Mouse (Mus musculus): ENCODE data around the gene Agr3. TPM values are rescaled to one million over a fixed set of nuclear protein-coding genes. Genes with fewer than 3 reads are reported as not detected.

The Agr3 gene
- polyA plus RNA-seq, 1 experiment from 2014 or later, result not detected

DNA sequence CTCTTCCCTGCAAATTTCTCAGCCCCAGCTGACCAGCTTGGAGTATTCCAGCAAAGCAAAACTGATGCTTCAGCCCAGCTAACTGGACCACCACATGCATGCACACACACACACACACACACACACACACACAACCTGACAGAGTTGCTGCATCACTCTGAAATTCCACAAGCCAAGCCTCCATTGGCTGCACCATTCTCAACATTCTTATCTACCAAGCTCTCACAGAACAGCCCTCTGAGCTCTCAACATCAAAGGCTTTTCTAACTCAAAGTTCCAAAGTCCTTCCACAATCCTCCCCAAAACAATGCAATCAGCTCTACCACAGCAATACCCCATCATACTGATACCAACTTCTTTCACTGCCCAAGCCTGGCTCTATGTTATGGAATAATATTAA is 7.4 kb downstream of the Agr3 start:
- H3K4me2 ChIP-seq (replicated peaks), result no peak overlapping the region
- H3K9ac ChIP-seq (replicated peaks), result no peak overlapping the region
- ATAC-seq (ENCODE audit: low FRiP score, low read depth), result no peak
- no peaks in the 10 kb centered on the region for H3K9me3 ChIP-seq
- no peak overlapping the region for H3K27ac ChIP-seq (replicated peaks)
- no peaks in the 10 kb centered on the region for H3K27me3 ChIP-seq
- H3K4me1 ChIP-seq, result no peaks in the 10 kb centered on the region
- H3K36me3 ChIP-seq, result no peaks in the 10 kb centered on the region
- no peak overlapping the region for H3K4me3 ChIP-seq

DNA sequence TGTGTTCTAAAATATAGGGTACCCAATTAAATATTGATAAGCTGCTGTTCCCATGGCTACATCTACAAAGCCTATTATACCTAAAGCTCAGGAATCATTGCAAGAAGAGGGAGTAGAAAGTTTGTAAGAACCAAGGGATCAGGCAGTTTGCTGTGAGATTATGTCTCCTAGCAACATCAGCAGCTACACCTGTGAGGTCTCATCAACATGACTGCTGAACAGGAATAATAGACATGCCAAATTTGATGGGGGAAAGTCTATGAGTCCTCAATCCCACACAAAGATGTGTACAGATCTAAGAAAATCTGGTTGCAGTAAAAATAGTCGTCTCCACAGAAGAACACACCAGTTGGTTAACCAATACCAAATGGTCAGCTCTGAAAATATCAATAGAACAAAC is 26.3 kb downstream of the Agr3 start:
- Histone ChIP-seq H3K4me2 (replicated peaks) (no peak overlapping the region), H3K9me3 (no peaks in the 10 kb centered on the region), H3K27me3 (no peaks in the 10 kb centered on the region), H3K36me3 (no peaks in the 10 kb centered on the region), H3K4me3 (no peak overlapping the region), H3K27ac (replicated peaks) (no peak overlapping the region), H3K4me1 (no peaks in the 10 kb centered on the region), H3K9ac (replicated peaks) (no peak overlapping the region)
- no peak for ATAC-seq (ENCODE audit: low FRiP score, low read depth)
- 40% methylated on average over 1 of the region's 1 CpGs for WGBS

DNA sequence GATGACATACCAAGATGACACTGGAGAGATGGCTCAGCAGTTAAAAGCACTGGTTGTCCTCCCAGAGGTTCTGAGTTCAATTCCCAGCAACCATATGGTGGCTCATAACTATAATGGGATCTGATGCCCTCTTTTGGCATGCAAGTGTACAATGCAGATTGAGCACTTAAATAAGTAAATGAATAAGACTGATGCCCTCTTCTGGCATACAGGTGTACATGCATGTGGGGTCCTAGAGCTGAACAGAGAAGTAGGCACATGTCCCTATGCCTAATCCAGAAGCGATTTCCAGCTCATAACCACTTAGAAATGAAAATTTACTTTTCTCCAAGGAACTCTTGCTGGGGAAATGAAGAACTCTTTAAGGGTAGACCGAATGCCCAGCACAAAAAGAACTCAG is 31.8 kb downstream of the Agr3 start:
- no peak overlapping the region for H3K27ac ChIP-seq (replicated peaks)
- no peak for ATAC-seq (ENCODE audit: low FRiP score, low read depth)

DNA sequence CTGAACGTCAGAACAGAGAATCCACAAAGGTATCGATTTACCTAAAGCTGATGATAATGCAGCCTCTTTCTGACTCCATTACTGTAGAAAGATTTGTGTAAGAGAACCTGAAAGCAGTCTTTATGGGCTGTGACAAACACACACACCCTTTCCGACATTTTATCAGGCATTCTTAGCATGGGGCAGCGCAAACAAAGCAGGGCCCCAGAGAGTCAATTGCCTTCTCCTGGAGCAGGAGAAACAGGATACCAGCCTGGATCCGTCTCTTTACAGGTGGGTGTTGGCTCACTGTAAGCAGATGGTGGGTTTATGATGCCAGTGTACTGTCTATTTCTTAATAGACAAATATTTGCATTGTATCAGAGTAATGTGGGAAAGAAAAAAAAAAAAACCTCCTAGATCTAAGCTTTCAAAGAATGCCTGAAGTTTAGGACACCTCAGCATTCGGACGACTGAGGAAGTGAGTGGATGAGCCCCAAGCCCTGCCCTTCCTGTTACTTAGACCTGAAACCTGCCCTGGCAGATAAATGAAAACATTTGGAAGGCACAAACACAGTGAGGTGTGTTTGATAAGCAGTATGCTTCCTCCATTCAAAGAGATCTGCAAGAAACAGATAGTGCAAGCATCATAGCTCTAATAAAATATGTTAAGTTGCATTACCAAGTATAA is 40.8 kb downstream of the Agr3 start:
- Histone ChIP-seq H3K4me1 (no peaks in the 10 kb centered on the region), H3K4me2 (replicated peaks) (no peak overlapping the region), H3K36me3 (no peaks in the 10 kb centered on the region), H3K9ac (replicated peaks) (no peak overlapping the region), H3K9me3 (no peaks in the 10 kb centered on the region), H3K4me3 (no peak overlapping the region), H3K27ac (replicated peaks) (no peak overlapping the region), H3K27me3 (no peaks in the 10 kb centered on the region)
- ATAC-seq (ENCODE audit: low FRiP score, low read depth), result no peak
- 68% methylated on average over 7 of the region's 7 CpGs for WGBS

More for the DNA sequence above, 31.8 kb downstream of the Agr3 start:
- H3K36me3 ChIP-seq, result no peaks in the 10 kb centered on the region
- H3K4me1 ChIP-seq, result no peaks in the 10 kb centered on the region
- no peaks in the 10 kb centered on the region for H3K27me3 ChIP-seq
- no peak overlapping the region for H3K9ac ChIP-seq (replicated peaks)
- H3K4me3 ChIP-seq, result no peak overlapping the region
- no peaks in the 10 kb centered on the region for H3K9me3 ChIP-seq
- no peak overlapping the region for H3K4me2 ChIP-seq (replicated peaks)
- WGBS, result 79% methylated on average over 2 of the region's 2 CpGs

DNA sequence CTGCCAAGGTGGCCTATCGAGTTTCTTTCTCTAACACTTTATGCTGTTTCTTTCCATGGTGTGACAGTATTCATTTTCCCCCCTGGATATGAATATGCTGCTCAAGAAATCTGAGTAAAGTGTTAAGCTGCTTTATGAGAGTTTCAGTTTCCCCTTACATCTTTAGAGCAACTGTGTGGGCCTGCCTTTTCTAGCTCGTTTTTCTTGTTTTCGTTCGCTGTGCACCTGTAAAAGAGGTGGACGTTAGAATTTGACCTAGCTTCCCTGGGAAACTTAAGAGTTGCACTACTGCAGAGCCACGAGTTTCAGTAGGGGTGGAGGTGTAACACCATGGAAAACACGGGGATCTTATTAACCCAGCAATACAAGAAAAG is 41.3 kb downstream of the Agr3 start:
- no peak for ATAC-seq (ENCODE audit: low FRiP score, low read depth)
- no peaks in the 10 kb centered on the region for H3K4me1 ChIP-seq
- H3K36me3 ChIP-seq, result no peaks in the 10 kb centered on the region
- H3K27me3 ChIP-seq, result no peaks in the 10 kb centered on the region
- H3K27ac ChIP-seq (replicated peaks), result no peak overlapping the region
- H3K9me3 ChIP-seq, result no peaks in the 10 kb centered on the region
- H3K4me3 ChIP-seq, result no peak overlapping the region
- WGBS, result 78% methylated on average over 7 of the region's 7 CpGs
- H3K4me2 ChIP-seq (replicated peaks), result no peak overlapping the region
- H3K9ac ChIP-seq (replicated peaks), result no peak overlapping the region

DNA sequence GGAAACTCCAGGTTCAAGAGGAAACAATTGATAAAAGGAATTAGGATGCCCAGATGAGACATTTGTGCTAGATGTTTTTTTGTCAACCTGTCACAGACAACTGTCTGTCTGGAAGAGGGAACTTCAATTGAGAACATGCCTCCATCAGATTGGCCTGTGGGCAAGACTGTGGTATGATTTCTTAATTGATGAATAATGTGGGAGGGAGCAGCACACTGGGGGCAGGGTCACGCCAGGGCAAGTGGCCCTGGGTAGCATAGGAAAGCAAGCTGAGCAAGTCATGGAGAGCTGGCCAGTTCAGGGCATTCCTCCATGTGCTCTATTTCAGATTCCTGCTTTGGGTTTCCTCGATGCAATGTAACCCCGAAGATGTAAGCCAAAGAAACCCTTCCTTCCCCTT is 50.5 kb downstream of the Agr3 start:
- 76% methylated on average over 3 of the region's 3 CpGs for WGBS
- H3K4me3 ChIP-seq, result no peak overlapping the region
- H3K4me1 ChIP-seq, result peaks cover 6% of the 10 kb centered on the region

DNA sequence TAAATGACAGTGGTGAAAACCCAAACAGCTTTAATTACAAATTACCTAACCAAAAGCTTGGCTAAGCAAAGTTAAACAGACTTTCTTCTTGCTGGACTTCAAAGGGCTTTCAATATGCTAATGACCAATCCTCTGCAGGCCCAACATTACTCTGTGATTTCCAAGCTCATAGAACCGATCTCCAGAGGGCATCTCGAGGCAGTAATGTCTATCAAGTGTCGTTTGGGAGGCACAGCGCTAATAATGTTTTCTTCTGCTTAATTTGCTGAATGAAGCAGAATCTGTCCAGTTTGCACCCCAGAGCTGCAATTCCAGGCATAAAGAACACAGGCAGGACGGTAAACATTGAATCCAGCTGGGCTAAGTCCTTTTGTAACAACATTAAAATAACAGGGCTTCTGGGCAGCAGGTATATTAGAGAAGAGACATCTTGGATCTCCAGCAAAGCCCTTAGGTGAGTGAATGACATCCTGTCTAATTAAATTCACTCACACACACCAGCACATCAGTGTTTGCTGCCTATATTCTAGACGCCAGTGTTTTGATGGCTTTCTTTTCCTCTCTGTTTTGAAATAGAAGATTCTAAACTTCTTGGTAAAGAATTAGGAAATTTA is 52.3 kb downstream of the Agr3 start:
- no peak overlapping the region for H3K4me3 ChIP-seq
- no peak overlapping the region for H3K9ac ChIP-seq (replicated peaks)
- no peak for ATAC-seq (ENCODE audit: low FRiP score, low read depth)
- WGBS, result 36% methylated on average over 6 of the region's 6 CpGs
- H3K27ac ChIP-seq (replicated peaks), result no peak overlapping the region
- H3K36me3 ChIP-seq, result no peaks in the 10 kb centered on the region
- H3K4me2 ChIP-seq (replicated peaks), result no peak overlapping the region
- H3K4me1 ChIP-seq, result peaks cover 16% of the 10 kb centered on the region
- no peaks in the 10 kb centered on the region for H3K27me3 ChIP-seq
- no peaks in the 10 kb centered on the region for H3K9me3 ChIP-seq

More for the DNA sequence above, 50.5 kb downstream of the Agr3 start:
- Histone ChIP-seq H3K9me3 (no peaks in the 10 kb centered on the region), H3K27me3 (no peaks in the 10 kb centered on the region), H3K9ac (replicated peaks) (no peak overlapping the region), H3K4me2 (replicated peaks) (no peak overlapping the region), H3K27ac (replicated peaks) (no peak overlapping the region), H3K36me3 (no peaks in the 10 kb centered on the region)
- ATAC-seq (ENCODE audit: low FRiP score, low read depth), result no peak

DNA sequence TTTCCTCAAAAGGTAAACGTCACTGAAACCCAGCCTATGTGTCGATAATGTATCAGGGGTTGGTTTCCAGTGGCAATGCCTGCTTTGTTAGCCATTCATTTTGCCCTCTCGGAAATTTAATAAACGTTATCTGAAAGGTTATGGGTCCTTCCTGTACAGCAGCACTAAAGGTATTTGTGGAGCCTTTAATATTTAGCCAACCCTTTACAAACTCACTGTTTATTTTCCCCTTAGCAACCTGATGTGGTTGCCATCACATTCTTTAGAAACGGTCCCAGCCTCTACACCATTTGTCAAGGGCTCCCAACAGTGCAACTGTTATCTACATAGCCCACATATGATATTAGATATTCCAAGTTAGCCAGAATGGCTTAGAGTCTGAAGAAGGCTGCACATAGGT is 54.2 kb downstream of the Agr3 start:
- Histone ChIP-seq H3K4me2 (replicated peaks) (no peak overlapping the region), H3K4me1 (peaks cover 16% of the 10 kb centered on the region), H3K9me3 (no peaks in the 10 kb centered on the region), H3K4me3 (no peak overlapping the region), H3K36me3 (no peaks in the 10 kb centered on the region), H3K27me3 (no peaks in the 10 kb centered on the region), H3K27ac (replicated peaks) (no peak overlapping the region), H3K9ac (replicated peaks) (no peak overlapping the region)
- 86% methylated on average over 5 of the region's 5 CpGs for WGBS
- ATAC-seq (ENCODE audit: low FRiP score, low read depth), result no peak

DNA sequence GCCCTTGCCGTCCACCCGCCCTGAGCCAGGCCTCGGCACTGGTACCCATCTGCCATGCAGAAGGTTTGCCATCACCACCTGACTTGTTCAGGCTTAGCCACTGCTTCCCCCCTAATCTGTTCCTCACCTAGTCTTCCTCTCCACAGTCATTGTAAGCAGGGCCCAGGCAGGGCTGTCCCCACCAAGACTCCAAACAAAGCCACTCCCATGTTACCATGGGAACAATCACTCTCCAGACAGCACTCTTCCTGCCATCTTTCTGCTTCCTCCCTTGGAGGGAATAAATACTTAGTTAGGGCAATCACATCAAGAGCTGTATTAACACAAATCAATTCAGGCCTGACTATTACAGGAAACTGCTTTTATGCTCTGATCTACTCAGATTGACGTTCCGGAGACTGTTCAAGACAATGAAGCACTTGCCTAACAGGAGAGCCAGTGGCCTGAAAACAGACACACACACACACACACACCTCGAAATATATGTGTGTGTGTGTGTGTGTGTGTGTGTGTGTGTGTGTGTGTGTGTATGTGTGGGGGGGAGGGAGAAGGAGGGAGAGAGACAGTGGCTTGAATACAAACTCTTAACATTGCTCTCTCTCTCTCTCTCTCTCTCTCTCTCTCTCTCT is 56.4 kb downstream of the Agr3 start:
- Histone ChIP-seq H3K27ac (replicated peaks) (peak overlapping the region; percentile 47), H3K4me3 (no peak overlapping the region), H3K4me1 (peaks cover 16% of the 10 kb centered on the region), H3K9me3 (no peaks in the 10 kb centered on the region), H3K9ac (replicated peaks) (no peak overlapping the region), H3K4me2 (replicated peaks) (0 out of 2 replicates have a peak overlapping the region, but pooled peaks have one; percentile 15), H3K36me3 (no peaks in the 10 kb centered on the region), H3K27me3 (no peaks in the 10 kb centered on the region)
- WGBS, result 44% methylated on average over 6 of the region's 6 CpGs
- ATAC-seq (ENCODE audit: low FRiP score, low read depth), result peak; percentile 98

DNA sequence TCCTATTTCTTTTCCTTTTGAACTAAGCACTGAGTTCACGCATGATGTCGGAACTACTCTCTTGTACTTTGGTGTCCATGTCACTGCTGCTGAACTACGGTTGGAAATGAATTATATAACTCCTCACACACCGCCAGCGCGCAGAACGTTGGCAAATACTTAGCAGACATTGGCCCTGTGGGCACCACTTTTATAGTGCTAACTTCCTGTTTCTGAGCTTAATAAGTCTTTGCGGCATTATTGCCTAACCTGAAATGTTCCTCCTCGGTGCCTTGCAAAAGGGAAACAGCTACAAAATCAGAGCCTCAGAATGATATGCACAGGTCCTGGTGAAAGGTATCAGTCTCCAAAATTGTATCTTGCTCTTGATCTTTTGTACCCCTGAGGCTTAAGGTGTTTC is 58.1 kb downstream of the Agr3 start:
- no peak overlapping the region for H3K4me2 ChIP-seq (replicated peaks)
- ATAC-seq (ENCODE audit: low FRiP score, low read depth), result no peak
- H3K9ac ChIP-seq (replicated peaks), result no peak overlapping the region
- H3K4me1 ChIP-seq, result peaks cover 10% of the 10 kb centered on the region
- no peaks in the 10 kb centered on the region for H3K36me3 ChIP-seq
- H3K27ac ChIP-seq (replicated peaks), result no peak overlapping the region
- H3K27me3 ChIP-seq, result no peaks in the 10 kb centered on the region
- 93% methylated on average over 9 of the region's 9 CpGs for WGBS
- no peak overlapping the region for H3K4me3 ChIP-seq
- no peaks in the 10 kb centered on the region for H3K9me3 ChIP-seq

DNA sequence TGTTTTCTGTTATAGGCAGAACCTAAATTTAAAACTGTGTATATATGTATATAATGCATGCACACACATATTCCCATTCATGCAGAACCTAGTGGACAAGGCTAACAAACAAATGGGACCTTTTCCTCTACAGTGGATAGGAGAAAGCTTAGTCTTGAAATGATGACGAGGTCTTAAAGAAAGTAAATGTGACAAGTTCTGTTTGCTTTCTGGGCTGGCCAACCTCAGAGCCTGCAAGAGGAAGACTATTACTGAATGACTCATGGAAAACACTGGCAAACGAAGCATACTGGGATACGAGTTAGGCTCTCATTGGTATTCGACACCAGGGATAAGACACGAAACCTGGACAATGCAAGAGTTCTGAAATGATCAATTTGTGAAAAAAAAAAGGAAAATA is 59.3 kb downstream of the Agr3 start:
- WGBS, result 91% methylated on average over 5 of the region's 5 CpGs
- ATAC-seq (ENCODE audit: low FRiP score, low read depth), result no peak
- H3K9me3 ChIP-seq, result no peaks in the 10 kb centered on the region

DNA sequence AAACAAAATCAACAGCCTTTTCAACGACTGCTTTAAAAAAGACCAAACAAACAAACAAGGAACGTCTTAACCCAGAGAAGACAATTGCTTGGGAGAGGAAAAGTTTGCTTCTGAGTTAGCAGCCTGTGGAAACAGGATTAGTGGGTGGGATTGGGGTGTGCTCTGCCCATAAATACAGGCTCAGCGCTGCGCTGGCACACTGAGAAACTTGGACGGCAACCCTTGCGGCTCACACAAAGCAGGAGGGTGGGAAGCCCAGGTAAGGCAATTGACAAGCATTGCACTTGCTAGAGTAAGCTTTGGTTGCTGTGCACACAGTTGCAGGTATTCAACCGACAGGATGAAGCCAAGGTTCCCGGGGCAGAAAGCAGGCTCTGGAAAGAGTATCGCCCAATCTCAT is 67.3 kb downstream of the Agr3 start, which contains the start of gene Agr2:
Gene Agr2, plus strand, starts transcription at position 197 of the 400 bp plus-strand sequence.
- no peak within 1 kb of the TSS for H3K4me3 ChIP-seq
- H3K27me3 ChIP-seq, result no peaks in the 10 kb centered on the region
- no peak within 1 kb of the TSS; the same call in 1 of the 2 replicates for H3K27ac ChIP-seq (replicated peaks)
- no peaks in the 10 kb centered on the region for H3K36me3 ChIP-seq
- H3K9me3 ChIP-seq, result no peaks in the 10 kb centered on the region
- no peak within 1 kb of the TSS for H3K4me2 ChIP-seq (replicated peaks)
- ATAC-seq (ENCODE audit: low FRiP score, low read depth), result no peak
- 54% methylated on average over 9 of the region's 9 CpGs for WGBS
- H3K9ac ChIP-seq (replicated peaks), result no peak within 1 kb of the TSS
- H3K4me1 ChIP-seq, result peaks cover 8% of the 10 kb centered on the region; the same call in 1 of the 2 replicates

More for the DNA sequence above, 59.3 kb downstream of the Agr3 start:
- Histone ChIP-seq H3K9ac (replicated peaks) (no peak overlapping the region), H3K36me3 (no peaks in the 10 kb centered on the region), H3K27me3 (no peaks in the 10 kb centered on the region), H3K4me1 (peaks cover 10% of the 10 kb centered on the region), H3K27ac (replicated peaks) (no peak overlapping the region), H3K4me2 (replicated peaks) (no peak overlapping the region), H3K4me3 (no peak overlapping the region)

Data from midbrain, embryonic 12.5 days (tissue).